Mouse (Mus musculus): ENCODE results near the gene Wdr5b.

Wdr5b gene

DNA sequence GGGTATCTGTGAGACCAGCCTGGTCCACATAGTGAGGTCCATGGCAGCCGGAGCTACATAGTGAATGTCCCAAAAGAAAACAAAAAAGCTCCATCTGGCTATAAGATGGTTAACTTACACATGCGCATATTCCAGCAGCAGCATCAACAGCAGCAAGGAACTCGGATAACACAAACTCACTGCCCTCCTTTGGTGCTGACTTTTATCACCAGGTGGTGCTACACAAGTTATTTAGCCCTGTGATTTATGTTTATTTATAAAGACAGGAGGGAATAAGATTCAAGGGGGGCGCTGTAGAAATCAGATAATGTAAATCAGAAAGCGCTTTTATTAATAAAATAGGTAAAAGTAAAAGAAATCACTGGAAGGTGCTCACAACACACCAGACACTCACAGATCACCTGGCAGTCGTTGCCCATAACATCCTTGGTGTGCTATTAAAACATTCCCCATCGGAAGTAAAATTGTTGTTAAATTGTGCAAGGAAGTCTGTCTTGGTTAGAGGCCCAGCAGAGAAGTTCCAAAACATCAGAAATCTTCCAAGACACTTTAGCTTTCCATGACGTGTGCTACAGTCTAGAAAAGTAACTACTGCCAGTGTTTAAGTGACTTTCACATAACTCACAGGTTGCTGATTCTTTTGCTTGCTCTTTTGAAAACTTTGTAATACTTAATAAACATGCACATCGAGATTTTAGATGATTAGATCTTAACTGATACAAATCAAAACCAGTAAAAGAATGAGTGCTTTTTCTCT lies 29.0 kb downstream of the Wdr5b start:
- peak in 1 of 2 experiments; percentile 42 for DNase-seq (ENCODE audit: inconsistent age in 2 of 2, low spot score in 1 of 2)

DNA sequence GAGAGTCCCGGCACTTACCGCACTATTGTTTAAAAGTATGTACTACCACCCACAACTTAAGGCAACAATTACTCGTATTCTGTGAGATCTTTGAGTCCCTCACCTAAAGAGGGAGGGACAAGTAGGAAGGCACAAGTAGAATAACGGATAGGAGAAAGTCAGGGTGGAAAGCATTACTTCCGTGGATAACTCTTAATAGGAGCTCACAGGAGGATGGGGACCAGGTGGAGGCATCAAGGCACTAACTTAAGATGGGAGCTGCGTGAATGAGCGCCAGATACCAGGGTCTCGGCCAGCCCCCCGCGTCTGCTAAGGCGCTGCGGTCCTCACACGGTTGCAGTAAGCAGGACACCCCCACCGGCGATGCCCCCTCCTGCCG lies 30.1 kb downstream of the Wdr5b start:
- no peak for DNase-seq (ENCODE audit: inconsistent age in 2 of 2, low spot score in 1 of 2)

DNA sequence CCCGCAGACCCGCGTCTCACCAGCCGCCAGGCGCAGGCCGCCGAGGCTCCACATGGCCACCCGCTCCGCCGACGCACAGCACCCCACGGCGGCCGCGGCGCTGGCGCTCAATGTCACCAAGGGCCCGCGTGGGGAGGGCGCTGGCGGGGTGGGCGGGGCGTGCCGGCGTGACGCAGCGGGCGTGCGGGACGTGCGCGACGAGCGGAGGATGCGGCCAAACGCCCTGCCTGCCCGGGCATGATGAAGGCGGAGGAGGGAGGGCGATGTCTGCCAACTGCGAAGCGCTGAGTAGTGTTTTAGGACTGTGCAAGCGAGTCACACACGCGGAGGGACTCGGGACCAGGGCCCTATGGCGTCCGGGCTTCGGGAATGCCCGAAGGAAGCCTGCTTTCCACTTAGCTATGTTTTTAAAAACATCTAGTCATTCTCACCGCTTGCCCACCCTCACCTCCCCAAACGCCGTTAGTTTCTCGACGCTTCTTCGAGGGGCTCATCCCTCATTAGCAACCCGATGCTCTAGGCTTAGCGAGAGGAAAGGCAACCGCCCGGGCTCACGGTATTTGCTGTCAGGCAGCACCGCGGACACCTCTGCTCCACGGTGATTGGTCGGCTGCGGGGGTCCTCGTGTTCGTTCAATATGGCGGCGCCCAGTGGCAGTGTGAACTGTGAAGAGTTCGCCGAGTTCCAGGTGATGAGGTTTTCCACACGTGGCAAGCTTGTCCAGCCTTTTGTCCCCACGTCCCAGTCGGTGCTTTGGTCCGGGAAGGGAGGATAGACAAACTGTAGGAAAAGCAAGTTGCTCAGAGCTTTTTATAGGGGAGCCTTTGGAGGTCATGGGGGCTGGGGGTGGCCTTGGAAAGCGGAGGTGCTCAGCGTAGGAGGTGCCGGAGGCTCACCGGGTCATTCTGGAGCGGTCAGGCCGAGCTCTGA lies 30.7 kb downstream of the Wdr5b start, which contains the start of the genes Fam162a and Ccdc58:
Fam162a (minus strand) TSS at position 145 of the 930 bp plus-strand sequence.
Ccdc58 (plus strand) TSS at position 236 of the 930 bp plus-strand sequence.
- peak; percentile 93 to 98 for DNase-seq (ENCODE audit: inconsistent age in 2 of 2, low spot score in 1 of 2)

DNA sequence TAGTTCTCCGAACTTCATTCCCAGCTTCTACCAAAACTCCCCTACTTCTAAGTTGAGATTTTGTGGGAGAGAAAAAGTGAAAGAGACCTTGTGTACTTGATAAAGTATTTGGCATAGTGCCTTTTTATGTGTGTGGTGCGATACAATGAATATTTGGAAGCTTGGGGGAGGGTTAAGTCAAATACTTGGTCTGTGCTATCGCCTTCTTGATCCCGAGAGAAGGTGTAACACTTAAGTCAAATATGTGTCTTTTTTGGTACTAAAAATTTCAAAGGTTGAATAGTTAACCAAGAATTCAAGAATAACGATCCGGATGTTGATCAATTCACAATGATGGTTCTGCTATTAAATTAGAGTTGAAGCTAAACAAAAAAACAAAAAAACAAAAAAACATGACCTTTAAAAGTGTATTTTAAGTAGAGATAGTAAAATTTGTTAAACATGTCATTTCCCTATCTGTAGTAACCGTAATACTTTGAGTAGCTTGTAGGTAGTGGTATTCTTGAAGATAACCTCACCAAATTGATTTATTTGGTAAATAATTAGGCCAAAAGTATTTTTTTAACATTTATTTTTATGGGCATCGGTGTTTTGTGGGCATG lies 31.5 kb downstream of the Wdr5b start:
- no peak for DNase-seq (ENCODE audit: inconsistent age in 2 of 2, low spot score in 1 of 2)

DNA sequence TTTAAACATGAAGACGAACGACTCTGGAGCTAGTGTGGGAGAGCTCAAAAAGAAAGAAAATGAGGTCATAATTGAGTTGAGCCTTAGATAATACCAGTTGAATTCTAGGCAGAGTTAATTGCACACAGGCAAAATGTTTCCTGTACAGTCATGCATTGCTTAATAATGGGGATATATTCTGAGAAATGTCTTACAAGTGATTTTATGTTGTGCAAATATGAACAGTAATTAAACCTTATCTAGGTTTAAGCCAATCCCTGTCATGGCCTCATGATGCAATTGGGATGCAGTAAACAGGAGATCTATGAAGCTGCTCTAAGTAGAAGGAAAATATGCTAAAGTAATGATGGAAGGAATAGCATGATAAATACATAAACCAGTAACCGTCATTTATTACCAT lies 33.8 kb downstream of the Wdr5b start:
- DNase-seq (ENCODE audit: inconsistent age in 2 of 2, low spot score in 1 of 2), result peak in 1 of 2 experiments; percentile 45

DNA sequence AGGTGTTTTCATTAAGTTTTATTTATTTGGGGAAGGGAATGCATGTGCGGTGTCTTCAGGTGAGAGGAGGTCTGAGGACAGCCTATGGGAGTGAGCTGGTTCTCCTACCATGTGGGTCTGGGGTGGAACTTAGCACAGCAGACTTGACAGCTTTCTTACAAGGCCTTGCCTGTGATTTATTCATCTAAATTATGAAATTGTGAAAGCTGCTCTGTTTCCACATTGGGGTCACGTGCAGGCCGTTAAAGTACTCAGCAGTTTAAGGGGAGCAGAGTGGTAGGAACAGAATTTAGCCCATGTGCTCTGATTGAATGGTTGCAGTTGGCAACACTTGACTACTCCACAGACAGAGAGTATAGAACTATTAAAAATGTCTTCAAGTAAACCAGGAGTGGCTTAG lies 38.9 kb downstream of the Wdr5b start:
- peak in 1 of 2 experiments; percentile 78 for DNase-seq (ENCODE audit: inconsistent age in 2 of 2, low spot score in 1 of 2)

DNA sequence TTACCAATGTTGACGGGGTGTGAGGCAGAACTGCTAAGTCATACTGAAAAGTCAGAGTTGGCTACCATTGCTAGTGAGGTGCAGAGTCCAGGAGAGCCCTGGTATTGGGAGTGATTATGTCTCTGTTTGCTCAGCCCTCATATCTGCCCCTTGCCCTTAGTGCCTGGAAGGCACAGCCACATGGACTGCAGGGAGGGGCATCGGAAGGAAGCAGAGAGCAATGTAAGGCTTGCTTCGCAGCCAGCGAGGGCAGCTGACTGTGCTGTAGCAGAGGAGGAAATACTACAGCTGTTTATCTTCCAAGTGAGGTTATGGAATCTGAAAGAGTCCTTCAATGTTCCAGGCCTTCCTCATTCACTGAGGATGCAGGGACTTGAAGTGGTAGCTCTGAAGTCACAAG lies 46.9 kb downstream of the Wdr5b start:
- no peak for DNase-seq (ENCODE audit: inconsistent age in 2 of 2, low spot score in 1 of 2)

DNA sequence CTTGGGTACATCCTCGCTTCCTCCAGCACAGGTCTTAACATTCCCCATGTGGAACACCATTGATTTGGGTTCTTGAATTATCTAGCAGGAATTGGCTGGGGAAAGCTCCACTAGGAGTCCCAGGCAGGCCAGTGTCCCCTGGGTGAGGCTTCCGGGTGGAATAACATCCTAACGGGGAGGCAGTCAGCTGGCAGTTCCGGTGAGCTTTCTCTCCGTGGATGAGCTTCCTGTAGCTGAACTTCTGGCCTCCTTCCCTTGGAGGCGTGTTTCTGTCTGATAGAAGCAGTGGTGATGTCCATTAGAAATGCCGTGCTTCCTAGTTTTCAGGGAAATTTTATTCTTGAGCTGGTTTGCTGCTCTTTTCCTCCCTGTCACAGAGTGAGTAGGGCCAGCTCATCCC lies 48.1 kb downstream of the Wdr5b start:
- no peak for DNase-seq (ENCODE audit: inconsistent age in 2 of 2, low spot score in 1 of 2)

DNA sequence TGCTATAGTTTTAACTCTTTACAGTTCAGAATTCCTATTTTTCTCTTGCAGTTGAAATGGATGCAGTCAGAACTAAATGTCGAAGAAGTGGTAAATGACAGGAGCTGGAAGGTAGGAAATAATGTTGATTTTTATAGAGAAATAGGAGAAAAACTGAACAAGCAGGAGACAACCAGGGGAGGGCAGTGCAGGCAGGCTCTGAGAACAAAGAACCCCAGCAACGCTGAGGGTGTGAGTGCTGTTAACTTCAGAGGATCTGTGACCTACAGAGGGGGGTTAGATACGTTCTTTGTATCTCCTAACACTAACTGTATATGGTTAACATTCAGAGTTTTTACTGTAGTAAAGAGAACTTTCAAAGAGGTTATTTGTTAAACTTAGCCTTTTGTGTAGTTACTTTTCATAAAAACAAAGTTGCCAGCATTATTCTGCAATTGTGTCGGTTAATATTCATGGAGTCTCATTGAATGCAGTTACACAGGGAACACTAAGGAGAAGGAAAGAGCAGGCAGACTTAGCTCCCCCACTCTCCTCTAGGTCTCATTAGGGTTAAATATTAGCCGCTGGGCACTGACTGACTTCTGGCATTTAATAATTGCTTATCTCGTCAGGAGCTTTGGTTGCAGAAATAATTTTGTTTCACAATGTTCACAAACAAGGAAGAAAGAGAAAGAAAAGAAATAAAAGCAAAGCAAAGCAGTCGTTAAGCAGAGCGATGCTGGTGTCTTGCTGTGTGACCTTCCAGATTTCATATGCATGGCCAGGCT lies 49.0 kb downstream of the Wdr5b start:
- DNase-seq (ENCODE audit: inconsistent age in 2 of 2, low spot score in 1 of 2), result no peak

DNA sequence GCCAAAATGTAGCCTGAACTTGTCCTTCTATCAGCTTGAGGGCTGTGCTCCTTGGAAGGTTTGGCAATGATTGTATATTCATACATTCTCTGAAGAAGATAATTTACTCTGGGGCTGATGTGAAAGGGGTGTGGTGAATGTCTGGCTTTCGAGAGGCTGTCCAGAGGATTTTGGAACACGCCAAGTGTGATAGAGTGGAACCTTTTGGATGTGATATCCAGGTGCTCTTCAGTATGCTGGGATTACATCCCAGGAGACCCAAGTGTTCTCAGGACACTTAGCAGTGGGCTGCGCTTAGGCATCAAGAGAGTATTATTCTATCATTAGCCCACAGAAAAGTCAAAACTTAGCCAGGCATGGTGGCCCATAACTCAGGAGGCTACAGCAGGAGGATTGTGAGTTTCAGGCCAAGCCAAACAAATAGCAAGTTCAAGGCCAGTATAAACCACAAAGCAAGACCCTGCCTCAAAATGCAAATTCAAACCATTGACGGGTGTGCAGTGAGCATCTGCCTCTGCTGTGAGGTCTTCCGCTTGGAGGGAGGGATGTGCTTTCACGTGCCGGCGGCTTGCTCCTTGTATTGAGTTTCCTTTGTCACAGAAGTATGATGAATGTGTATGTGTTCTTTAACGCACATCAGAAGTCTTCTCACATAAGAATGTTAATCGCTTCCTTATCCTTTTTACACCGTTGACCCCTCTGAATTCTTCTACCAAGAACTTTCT lies 50.0 kb downstream of the Wdr5b start:
- DNase-seq (ENCODE audit: inconsistent age in 2 of 2, low spot score in 1 of 2), result no peak
